Mouse (Mus musculus) embryonic facial prominence, embryonic 12.5 days (tissue): ENCODE measurements at regions not wholly inside any gene's neighbourhood (a gene's known extent, or its start where the extent isn't known, plus 50 kb on each side); places are given as distances from the start of the nearest gene placed in this dataset.

Experiments used
- ATAC-seq: fragments of 200-750 bp; cut with Nextera tagmentation; 2 replicates; pipeline ENCODE4 v1.8.0; 2017; ENCODE audit not compliant: insufficient number of reproducible peaks, insufficient read depth, low FRiP score, low TSS enrichment
- H3K27ac ChIP-seq: fragments of 300-500 bp; sonication (generic); 2 replicates; pipeline ENCODE4 v1.5.1; 2016; ENCODE audit warnings: mild to moderate bottlenecking
- H3K27me3 ChIP-seq: fragments of 300-500 bp; sonication (generic); 2 replicates; pipeline ENCODE4 v1.6.1; 2016; ENCODE audit warnings: mild to moderate bottlenecking, moderate library complexity
- H3K36me3 ChIP-seq: fragments of 300-500 bp; sonication (generic); 2 replicates; pipeline ENCODE4 v1.6.1; 2016; ENCODE audit warnings: mild to moderate bottlenecking
- H3K4me1 ChIP-seq: fragments of 300-500 bp; sonication (generic); 2 replicates; pipeline ENCODE4 v1.6.1; 2016
- H3K4me2 ChIP-seq: fragments of 300-500 bp; sonication (generic); replicated peaks from 2 replicates; pipeline ENCODE4 v1.6.1; 2016; ENCODE audit warnings: mild to moderate bottlenecking, moderate library complexity
- H3K4me3 ChIP-seq: fragments of 300-500 bp; sonication (generic); 2 replicates; pipeline ENCODE4 v1.5.1; 2016; ENCODE audit warnings: mild to moderate bottlenecking
- H3K9ac ChIP-seq: fragments of 300-500 bp; sonication (generic); 2 replicates; pipeline ENCODE4 v1.6.1; 2016; ENCODE audit warnings: mild to moderate bottlenecking, moderate library complexity
- H3K9me3 ChIP-seq: fragments of 300-500 bp; sonication (generic); 2 replicates; pipeline ENCODE4 v1.6.1; 2016; ENCODE audit warnings: mild to moderate bottlenecking, moderate library complexity
- WGBS: fragments of 180-500 bp; shearing (Covaris S2); methylation state at CpG from one replicate; pipeline ENCODE4 v1.1.7; 2016; 5-methylcytosine and 5-hydroxymethylcytosine counted together

GRCm38 (mm10) chr13:47413940-47414339 is 291.5 kb downstream of the Rnf144b start:
- Histone ChIP-seq H3K4me2 (no peak overlapping the region), H3K4me3 (no peak overlapping the region), H3K36me3 (no peaks in the 10 kb centered on the region), H3K27ac (no peak overlapping the region), H3K9me3 (no peaks in the 10 kb centered on the region), H3K9ac (no peak overlapping the region), H3K4me1 (no peaks in the 10 kb centered on the region), H3K27me3 (no peaks in the 10 kb centered on the region)
- WGBS = 86% methylated on average over 9 of the region's 9 CpGs
- no peak for ATAC-seq

GRCm38 (mm10) chr13:47429856-47430365 is 307.5 kb downstream of the Rnf144b start:
- Histone ChIP-seq H3K4me1 (no peaks in the 10 kb centered on the region), H3K27ac (no peak overlapping the region), H3K36me3 (no peaks in the 10 kb centered on the region), H3K9ac (no peak overlapping the region), H3K27me3 (no peaks in the 10 kb centered on the region), H3K4me2 (no peak overlapping the region), H3K4me3 (no peak overlapping the region), H3K9me3 (no peaks in the 10 kb centered on the region)
- 55% methylated on average over 8 of the region's 8 CpGs for WGBS
- no peak for ATAC-seq

- no peak overlapping the region for H3K9ac ChIP-seq
- no peak overlapping the region for H3K4me2 ChIP-seq
Measured at GRCm38 (mm10) chr13:47430409-47430808, 308.0 kb downstream of the Rnf144b start.

GRCm38 (mm10) chr13:47435631-47436030 is 313.2 kb downstream of the Rnf144b start:
- Histone ChIP-seq H3K36me3 (no peaks in the 10 kb centered on the region), H3K27ac (no peak overlapping the region), H3K4me1 (no peaks in the 10 kb centered on the region), H3K9me3 (no peaks in the 10 kb centered on the region), H3K4me3 (no peak overlapping the region), H3K4me2 (no peak overlapping the region), H3K9ac (no peak overlapping the region), H3K27me3 (no peaks in the 10 kb centered on the region)
- ATAC-seq = no peak
- WGBS = 96% methylated on average over 7 of the region's 7 CpGs

More at GRCm38 (mm10) chr13:47430409-47430808, 308.0 kb downstream of the Rnf144b start:
- no peaks in the 10 kb centered on the region for H3K36me3 ChIP-seq
- no peaks in the 10 kb centered on the region for H3K9me3 ChIP-seq
- H3K4me3 ChIP-seq = no peak overlapping the region
- no peaks in the 10 kb centered on the region for H3K4me1 ChIP-seq
- ATAC-seq = no peak
- no peaks in the 10 kb centered on the region for H3K27me3 ChIP-seq
- no peak overlapping the region for H3K27ac ChIP-seq
- WGBS = 78% methylated on average over 9 of the region's 9 CpGs

- no peaks in the 10 kb centered on the region for H3K4me1 ChIP-seq
- no peak overlapping the region for H3K9ac ChIP-seq
- no peak overlapping the region for H3K27ac ChIP-seq
- 85% methylated on average over 3 of the region's 3 CpGs for WGBS
- no peak overlapping the region for H3K4me3 ChIP-seq
- no peaks in the 10 kb centered on the region for H3K27me3 ChIP-seq
- H3K4me2 ChIP-seq = no peak overlapping the region
- no peak for ATAC-seq
- no peaks in the 10 kb centered on the region for H3K9me3 ChIP-seq
- no peaks in the 10 kb centered on the region for H3K36me3 ChIP-seq
Measured at GRCm38 (mm10) chr13:47444876-47445275, 322.4 kb downstream of the Rnf144b start.

GRCm38 (mm10) chr13:47452186-47452760 is 329.8 kb downstream of the Rnf144b start:
- no peaks in the 10 kb centered on the region for H3K4me1 ChIP-seq
- ATAC-seq = no peak
- WGBS = 84% methylated on average over 17 of the region's 17 CpGs
- H3K9ac ChIP-seq = no peak overlapping the region
- no peaks in the 10 kb centered on the region for H3K27me3 ChIP-seq
- H3K9me3 ChIP-seq = no peaks in the 10 kb centered on the region
- no peak overlapping the region for H3K4me2 ChIP-seq
- H3K4me3 ChIP-seq = no peak overlapping the region
- H3K36me3 ChIP-seq = no peaks in the 10 kb centered on the region
- no peak overlapping the region for H3K27ac ChIP-seq

- WGBS = 83% methylated on average over 8 of the region's 8 CpGs
- no peak overlapping the region for H3K4me3 ChIP-seq
- H3K27me3 ChIP-seq = no peaks in the 10 kb centered on the region
- no peaks in the 10 kb centered on the region for H3K9me3 ChIP-seq
- H3K27ac ChIP-seq = no peak overlapping the region
- ATAC-seq = no peak
- H3K9ac ChIP-seq = no peak overlapping the region
- no peaks in the 10 kb centered on the region for H3K36me3 ChIP-seq
- H3K4me2 ChIP-seq = no peak overlapping the region
- no peaks in the 10 kb centered on the region for H3K4me1 ChIP-seq
Measured at GRCm38 (mm10) chr13:47462148-47462547, 339.7 kb downstream of the Rnf144b start.

GRCm38 (mm10) chr13:47471543-47472213 is 349.2 kb downstream of the Rnf144b start:
- Histone ChIP-seq H3K27ac (no peak overlapping the region), H3K9me3 (no peaks in the 10 kb centered on the region), H3K4me2 (no peak overlapping the region), H3K36me3 (no peaks in the 10 kb centered on the region), H3K4me3 (no peak overlapping the region), H3K27me3 (no peaks in the 10 kb centered on the region), H3K4me1 (no peaks in the 10 kb centered on the region), H3K9ac (no peak overlapping the region)
- no peak for ATAC-seq
- 59% methylated on average over 14 of the region's 14 CpGs for WGBS

- Histone ChIP-seq H3K4me3 (no peak overlapping the region), H3K27me3 (no peaks in the 10 kb centered on the region), H3K9ac (no peak overlapping the region), H3K4me2 (no peak overlapping the region), H3K27ac (no peak overlapping the region), H3K4me1 (no peaks in the 10 kb centered on the region), H3K9me3 (no peaks in the 10 kb centered on the region), H3K36me3 (no peaks in the 10 kb centered on the region)
- ATAC-seq = no peak
- WGBS = 74% methylated on average over 10 of the region's 10 CpGs
Measured at GRCm38 (mm10) chr13:47480159-47480558, 357.7 kb downstream of the Rnf144b start.

GRCm38 (mm10) chr13:47484819-47485218 is 362.4 kb downstream of the Rnf144b start:
- H3K4me2 ChIP-seq = no peak overlapping the region
- 92% methylated on average over 2 of the region's 2 CpGs for WGBS

GRCm38 (mm10) chr13:47486111-47486510 is 363.7 kb downstream of the Rnf144b start:
- Histone ChIP-seq H3K4me2 (no peak overlapping the region), H3K9ac (no peak overlapping the region), H3K27me3 (no peaks in the 10 kb centered on the region), H3K4me3 (no peak overlapping the region), H3K4me1 (no peaks in the 10 kb centered on the region), H3K27ac (no peak overlapping the region), H3K36me3 (no peaks in the 10 kb centered on the region), H3K9me3 (no peaks in the 10 kb centered on the region)
- ATAC-seq = no peak

More at GRCm38 (mm10) chr13:47484819-47485218, 362.4 kb downstream of the Rnf144b start:
- no peak overlapping the region for H3K4me3 ChIP-seq
- no peak overlapping the region for H3K9ac ChIP-seq
- no peak for ATAC-seq
- no peak overlapping the region for H3K27ac ChIP-seq
- H3K9me3 ChIP-seq = no peaks in the 10 kb centered on the region
- no peaks in the 10 kb centered on the region for H3K27me3 ChIP-seq
- no peaks in the 10 kb centered on the region for H3K36me3 ChIP-seq
- no peaks in the 10 kb centered on the region for H3K4me1 ChIP-seq

GRCm38 (mm10) chr13:47486658-47487057 is 364.2 kb downstream of the Rnf144b start:
- no peaks in the 10 kb centered on the region for H3K27me3 ChIP-seq
- ATAC-seq = no peak
- H3K9me3 ChIP-seq = no peaks in the 10 kb centered on the region
- WGBS = 88% methylated on average over 3 of the region's 3 CpGs
- H3K4me3 ChIP-seq = no peak overlapping the region
- H3K4me2 ChIP-seq = no peak overlapping the region
- H3K27ac ChIP-seq = no peak overlapping the region
- H3K36me3 ChIP-seq = no peaks in the 10 kb centered on the region
- H3K9ac ChIP-seq = no peak overlapping the region
- H3K4me1 ChIP-seq = no peaks in the 10 kb centered on the region
